Mouse (Mus musculus) erythroblast, embryonic 14.5 days (primary cell): ENCODE measurements around the gene Cntnap1.

ENCODE experiments used
- GATA1 ChIP-seq: IDR thresholded peaks from 2 replicates; pipeline ENCODE4 v1.6.1; 2012; ENCODE audit warnings: low read length, inconsistent platforms, mixed read lengths
- TAL1 ChIP-seq: IDR thresholded peaks from 3 replicates; pipeline ENCODE4 v1.6.1; 2012; ENCODE audit warnings: low read length, inconsistent platforms, mixed read lengths

GRCm38 (mm10) chr11:101141088-101141487, 29.2 kb upstream of the Cntnap1 start:
- TF ChIP-seq GATA1, result no peak
- TF ChIP-seq TAL1, result no peak
